Mouse (Mus musculus) embryo, embryonic 10.5 days (tissue): ENCODE results near the gene Eif3g.

Experiments used
- DNase-seq: peaks from one replicate; pipeline ENCODE4 v3.0.0-alpha.2; 2015; ENCODE audit warnings: low spot score

The Eif3g gene

DNA sequence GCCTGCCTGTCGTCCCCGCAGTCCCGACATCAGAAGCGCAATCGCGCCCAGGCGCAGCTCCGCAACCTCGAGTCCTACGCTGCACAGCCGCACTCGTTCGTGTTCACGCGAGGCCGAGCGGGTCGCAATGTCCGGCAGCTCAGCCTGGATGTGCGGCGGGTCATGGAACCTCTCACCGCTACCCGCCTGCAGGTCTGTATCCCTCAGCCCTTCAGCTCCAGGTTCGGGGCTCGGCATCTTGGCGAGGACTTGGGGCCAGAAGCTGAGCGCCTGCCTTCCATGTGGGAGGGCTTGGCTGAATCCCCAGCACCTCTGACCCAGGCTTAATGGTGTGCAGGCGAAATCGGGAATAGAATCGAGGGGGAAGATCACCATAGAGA, 10.0 kb downstream of the Eif3g start:
- no peak for DNase-seq

DNA sequence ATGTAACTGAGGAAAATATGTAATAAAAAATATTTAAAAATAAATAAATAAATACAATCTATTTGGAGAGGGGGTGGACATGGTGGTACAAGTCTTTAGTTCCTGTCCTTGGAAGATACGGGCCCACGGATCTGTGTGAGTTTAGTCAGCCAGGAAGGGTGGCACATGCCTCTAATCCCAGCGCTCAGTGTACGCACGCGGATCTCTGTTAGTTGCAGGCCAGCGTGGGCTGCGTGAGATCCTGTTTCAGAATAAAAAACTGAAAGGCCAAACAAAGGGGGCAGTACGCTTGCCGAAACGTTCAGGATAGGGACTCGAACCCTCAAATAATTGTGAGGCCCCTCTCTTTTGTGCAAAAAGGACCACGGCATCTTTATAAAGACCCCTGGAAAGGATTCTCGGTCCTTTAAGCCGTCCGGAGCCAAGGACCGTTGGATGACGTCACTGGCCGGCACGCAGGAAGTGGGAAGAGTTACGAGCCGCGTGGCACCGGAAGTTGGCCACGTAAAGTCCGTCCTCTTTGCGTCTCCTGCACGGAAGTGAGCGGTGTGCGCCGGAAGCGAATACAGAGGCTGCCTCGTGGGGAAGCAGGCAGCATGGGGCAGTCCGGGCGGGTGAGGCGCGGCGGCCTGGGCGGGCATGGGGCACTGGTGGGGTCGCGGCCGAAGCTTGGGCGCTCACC, 10.6 kb downstream of the Eif3g start, which contains the start of gene Ppan:
Gene Ppan (plus strand): TSS at position 472 of the 682 bp plus-strand sequence.
- peak; percentile 97 for DNase-seq

DNA sequence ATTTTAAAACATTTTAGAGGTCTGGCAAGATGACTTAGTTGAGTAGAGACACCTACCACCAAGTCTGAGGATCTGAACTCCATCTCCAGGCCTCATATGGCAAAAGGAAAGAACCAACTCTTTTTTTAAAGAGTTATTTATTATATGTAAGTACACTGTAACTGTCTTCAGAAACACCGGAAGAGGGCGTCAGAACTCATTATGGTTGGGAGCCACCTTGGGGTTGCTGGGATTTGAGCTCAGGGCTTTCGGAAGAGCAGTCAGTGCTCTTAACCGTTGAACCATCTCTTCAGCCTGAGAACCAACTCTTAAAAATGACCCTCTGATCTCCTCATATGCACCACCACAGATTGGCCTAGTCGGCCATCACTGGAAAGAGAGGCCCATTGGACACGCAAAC, 11.2 kb downstream of the Eif3g start:
- DNase-seq: no peak

DNA sequence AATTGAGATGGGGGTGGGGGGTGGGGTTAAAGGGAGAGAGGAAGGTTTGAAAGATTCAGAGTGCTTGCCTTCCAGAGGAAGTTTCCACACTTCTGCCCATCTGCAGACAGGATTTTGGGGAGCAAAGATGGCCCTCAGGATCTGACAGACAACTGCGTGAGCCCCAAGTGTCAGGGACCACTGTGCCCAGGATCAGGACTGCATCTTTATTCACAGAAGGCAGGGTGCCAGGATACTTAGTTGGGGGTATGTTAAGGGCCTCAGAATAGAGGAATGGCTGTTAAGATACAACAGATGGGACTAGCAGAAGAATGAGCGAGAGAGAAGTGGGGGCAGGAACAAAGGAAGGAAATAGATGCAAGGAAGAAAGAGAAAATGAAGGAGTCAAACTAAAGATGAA, 11.9 kb downstream of the Eif3g start:
- DNase-seq: no peak

DNA sequence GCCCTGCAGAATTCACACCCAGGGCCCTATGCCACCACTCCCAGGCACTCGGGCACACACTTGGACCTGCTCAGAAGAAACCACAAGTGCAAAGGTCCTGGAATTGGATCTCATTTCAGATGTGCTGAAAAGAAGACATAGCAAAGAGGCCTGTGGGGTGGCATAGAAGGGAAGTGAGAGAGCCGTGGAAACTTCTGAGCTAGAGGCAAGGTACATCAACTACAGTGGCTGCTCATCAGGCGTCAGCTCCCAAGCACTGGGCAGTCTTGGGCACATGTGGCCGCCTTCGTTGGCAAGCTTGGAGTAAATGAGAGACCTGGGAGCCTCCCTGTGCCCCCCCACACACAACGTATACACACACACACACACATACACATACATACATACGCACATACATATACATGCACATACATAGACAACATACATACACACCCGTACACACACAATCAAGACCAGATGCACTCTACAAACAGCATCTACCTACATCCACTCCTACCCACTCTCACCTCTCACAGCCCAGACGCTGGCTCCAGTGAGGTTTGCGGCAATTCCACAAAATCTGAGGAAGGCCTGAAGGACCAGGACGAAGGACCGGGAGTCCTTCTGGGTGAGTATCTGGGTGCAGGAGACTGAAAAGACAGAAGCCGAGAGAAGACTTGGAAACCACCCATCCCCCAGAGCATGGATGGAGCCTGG, 19.2 kb downstream of the Eif3g start, which contains the start of gene Angptl6:
Gene Angptl6 (minus strand): TSS at position 631 of the 696 bp plus-strand sequence.
- no peak for DNase-seq

DNA sequence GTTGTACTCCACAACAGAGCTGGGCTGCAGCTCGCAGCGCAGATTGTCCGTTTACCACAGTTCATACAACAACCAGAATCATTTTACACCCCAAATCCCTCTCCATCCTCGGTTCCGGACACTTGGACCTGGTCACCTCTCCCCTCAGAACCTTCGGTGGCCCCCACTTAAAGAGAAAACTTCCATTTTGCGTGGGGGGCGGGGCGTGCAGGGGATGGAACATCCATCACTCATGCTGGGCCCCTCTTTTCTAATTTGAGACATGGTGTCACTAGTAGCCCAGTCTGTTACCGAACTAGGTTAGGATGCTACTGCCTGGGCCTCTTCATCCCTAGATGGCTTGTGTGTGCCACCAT, 19.7 kb downstream of the Eif3g start:
- no peak for DNase-seq

DNA sequence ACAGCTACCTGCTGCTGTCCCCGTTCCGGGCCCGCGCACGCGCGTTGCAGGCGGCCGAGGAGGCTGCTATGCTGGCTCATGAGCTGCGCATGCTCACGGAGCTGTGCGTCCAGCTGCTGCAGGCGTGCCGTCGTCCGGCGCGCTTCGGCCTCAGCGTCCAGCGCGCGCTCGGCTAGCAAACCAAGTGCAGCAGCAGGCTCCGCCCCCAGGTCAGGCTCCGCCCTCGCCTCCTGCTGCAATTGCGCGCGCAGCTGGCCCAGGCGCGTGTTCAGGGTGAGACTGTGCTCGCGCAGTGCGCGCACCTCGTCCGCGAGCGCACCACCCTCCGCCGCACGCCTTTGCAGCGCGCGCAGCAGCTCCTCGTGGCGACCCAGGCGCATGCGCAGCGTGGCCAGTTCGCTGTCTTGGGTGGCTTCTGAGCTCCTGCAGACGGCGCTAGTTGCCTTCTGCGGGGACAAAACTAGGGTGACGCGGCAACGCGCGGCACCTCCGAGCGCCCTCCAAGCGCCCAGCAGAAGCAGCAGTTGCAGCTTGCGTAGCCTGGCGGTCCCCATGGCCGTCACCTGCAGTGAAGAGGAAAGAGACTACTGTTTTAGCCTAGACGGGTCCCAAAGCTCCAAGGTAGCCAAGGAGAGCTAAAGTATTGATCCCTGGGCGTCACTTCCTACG, 20.2 kb downstream of the Eif3g start:
- DNase-seq: peak; percentile 99

DNA sequence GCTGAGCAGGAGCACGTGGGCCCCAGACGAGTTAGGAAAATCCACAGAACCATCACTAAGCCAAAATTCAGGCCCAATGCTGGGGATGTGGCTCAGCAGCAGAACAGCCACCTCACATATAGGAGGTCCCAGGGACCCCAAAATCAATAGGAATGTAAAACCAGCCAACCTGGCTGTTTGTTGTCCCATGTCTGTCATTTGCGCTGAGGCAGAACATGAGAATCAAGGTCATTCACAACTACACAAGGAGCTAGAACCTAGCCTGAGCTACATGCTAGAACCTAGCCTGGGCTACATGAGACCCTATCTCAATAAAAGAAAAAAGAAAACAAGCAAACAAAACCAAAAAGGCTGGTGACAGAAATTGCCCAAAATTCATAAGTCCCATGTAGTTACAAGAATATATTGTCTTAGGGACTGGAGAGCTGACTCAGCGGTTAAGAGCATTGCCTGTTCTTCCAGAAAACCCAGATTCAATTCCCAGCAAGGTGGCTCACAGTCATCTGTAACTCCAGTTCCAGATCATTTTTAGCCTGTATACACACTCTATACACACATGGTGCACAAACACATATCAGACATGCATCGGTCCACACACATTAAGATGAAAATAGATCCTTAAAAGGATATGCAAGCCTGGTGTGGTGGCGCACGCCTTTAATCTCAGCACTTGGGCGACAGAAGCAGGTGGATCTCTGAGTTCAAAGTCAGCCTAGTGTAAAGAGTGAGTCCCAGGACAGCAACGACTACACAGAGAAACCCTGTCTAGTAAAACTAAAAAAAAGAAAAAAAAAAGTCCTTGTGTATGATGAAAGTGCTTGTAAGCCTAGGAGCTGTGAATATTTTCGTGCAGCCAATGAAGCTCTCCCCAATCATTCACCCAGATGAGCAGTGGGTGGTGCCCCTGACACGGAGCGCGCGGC, 21.0 kb downstream of the Eif3g start:
- no peak for DNase-seq

DNA sequence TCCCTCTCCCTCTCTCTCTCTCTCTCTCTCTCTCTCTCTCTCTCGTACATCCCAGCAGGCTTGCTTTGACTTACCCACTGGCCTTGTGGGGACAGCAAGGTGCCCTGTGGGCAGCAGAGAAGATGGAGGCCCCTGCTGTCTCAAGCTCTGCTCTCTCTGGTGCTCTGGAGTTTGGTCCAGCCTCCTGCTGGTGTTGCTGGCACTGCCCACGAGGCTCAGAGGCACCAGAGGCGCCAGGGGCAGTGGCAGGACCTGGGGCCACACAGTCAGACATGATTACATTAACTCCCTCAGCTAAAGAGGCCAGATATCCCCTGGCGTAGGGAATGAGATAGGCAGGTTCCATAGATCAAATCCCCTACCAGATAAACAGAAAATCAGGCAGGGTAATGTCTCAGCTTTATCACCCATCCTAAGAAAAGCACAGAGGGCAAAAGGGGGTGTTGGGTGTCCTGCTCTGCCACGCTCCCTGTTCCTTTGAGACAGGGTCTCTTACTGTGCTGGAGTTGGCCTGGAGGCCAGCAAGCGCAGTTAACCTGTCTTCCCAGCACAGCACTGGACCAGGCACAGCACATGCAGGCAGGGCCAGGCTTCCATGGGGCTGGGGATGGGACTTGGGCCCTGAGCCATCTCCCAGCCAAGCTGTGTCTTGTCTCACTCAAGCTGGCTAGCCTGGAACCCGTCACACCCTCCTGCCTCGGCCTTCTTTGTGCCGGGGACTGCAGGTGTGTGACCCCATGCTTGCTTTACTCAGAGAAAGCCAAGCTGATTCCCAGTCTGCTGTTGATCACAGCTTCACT, 21.9 kb downstream of the Eif3g start:
- no peak for DNase-seq

DNA sequence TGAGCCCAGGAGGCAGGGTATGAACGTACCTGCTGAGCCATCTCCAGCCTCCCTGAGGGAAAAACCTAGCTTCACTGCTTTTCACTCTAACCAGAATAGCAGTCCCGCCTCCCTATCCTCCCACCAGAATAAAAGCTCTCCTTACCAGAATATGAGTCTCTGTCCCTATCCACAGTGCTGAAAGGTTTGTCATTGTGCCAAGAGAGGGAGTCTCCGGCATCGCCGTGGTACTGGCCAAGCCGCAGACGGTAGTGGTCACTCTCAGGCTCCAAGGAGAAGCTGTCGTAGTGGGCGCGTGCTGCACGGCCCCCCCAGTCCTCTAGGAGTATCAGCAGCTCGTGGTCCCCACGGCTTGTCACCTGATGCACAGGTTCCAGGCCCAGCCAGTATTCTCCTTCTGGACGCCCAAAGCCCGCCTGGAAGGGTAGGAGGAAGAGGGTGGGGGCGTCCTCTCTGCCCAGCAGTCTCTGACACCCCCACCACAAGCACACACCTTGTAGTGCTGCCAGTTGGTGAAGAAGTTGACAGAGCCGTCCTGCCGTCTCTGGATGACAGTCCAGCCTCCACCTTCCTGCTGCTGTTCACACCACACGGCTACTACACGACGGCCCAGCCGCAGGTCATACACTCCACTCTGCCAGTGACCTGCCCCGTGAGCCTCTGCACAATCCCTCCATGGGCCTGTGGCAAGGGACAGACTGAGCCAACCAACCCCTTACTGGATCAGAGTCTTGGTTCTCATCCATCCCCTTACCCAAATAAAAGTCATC, 23.2 kb downstream of the Eif3g start:
- peak; percentile 32 for DNase-seq

DNA sequence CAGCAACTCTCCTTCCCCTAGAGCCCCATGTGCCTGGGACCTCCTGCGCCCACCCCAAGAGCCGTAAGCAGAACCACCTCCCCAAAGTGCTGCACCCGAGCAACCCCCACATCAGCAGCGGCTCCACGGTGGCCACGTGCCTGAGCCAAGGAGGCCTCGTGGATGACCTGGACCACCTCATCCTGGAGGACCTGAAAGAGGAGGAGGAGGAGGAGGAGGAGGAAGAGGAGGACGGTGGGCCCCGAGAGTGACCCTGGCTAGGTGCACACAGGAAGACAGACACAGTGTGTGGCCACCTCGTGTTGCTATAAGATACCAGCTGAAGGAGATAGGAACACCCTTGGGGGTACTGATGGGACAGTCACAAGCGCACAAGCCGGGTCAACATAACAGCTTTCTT, 24.9 kb downstream of the Eif3g start:
- DNase-seq: no peak

DNA sequence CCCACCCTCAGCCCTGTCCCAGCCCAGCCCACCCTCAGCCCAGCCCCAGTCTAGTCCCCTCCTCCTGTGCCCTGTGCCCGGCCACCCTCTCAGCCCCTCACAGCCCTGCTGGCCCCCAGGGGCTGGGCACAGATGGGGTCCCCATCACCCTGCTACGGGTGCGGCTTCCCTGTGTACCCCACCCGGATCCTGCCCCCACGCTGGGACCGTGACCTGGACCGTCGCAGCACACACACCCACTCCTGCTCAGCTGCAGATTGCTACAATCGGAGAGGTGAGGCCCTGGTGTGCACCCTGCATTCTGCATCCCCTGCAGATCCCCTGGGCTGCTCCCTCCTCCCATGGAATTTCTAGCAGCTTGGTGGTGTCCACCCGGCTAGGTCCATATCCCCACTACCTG, 25.4 kb downstream of the Eif3g start:
- DNase-seq: no peak

DNA sequence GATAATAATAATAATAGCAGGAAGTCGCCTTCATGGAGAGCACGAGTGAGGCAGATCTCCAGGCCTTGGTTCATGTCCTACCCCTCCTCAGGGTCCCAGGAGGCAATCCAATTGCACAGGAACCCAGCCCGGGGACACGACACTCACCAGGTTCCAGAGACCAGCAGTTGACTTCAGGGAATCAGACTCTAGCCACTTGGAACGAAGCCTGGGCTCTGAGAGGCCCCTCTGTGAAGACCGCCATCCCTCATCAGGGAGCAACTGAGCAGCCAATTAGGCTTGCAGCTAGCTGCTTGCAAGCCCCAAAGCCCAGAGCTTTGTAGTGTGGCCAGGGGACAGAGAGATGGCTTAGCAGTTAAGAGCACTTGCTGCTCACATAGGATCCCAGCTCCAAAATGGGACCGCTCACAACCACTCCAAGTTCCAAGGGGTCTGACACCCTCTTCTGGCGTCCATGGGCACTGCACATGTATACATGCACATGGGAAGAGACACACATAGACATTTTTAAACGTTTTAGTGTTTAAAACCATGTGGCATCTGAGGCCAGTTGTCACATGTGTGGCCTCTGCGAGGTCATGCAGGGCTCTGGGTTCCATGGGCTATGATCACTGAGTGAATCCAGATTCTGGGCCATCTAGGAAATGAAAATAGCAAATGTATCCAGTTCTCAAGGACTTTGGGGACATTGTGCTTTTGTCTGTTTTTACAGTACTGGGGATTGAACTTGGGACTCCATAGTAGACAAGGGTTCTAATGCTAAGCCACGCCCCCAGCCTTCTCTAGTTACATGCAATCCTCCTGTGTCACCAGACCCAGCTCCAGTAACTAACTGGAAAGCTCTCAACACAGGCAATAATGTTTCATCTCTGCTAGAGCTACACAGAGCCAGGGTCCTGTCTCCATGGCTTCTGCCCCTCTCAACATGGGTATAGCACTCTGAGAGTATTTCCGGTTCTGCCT, 27.9 kb downstream of the Eif3g start:
- DNase-seq: no peak

DNA sequence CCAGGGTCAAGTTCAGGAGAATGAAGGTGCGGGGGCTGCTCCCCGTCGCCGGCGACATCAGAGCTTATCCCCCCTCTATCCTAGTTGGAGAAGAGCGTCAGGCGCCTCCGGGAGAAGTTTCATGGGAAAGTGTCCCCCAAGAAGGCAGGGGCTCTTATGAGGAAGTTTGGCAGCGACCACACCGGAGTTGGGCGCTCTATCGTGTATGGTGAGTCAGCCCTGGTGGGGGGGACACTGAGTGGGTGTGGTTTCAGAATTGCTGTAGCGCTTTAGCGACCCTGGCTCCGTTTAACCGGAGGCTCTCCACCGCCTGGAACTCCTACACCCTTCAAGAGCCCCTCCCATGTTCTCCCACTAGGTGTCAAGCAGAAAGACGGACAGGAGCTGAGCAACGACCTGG, 29.2 kb downstream of the Eif3g start:
- DNase-seq: no peak

DNA sequence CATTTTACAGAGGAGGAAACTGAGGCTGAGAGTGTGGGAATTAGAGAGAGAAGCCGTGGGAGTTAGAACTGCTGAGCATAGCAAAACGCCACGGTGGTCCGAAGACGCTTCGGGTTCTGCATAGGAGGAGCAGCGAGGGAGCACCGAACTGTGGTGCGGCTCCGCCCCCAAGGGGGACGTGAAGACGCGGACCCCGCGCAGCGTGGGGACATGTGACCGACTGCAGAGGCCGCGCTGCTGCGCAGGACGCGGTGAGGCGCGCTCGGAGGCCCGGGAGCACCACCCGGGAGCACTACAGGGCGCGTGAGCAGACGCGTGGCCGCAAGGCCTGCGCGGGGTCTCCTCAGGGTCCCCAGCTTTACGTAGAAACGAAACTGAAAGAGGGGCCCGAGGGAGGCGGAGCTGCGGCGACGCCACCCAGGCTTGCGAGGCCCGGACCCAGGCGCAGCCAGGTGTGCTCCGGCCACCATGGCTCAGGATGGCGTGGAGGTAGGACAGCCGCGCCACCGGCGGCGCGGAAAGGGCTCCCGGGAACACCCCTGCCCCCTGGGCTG, 29.9 kb downstream of the Eif3g start, which contains the start of gene A230050P20Rik:
Gene A230050P20Rik (plus strand): TSS at position 195 of the 554 bp plus-strand sequence.
- no peak for DNase-seq

DNA sequence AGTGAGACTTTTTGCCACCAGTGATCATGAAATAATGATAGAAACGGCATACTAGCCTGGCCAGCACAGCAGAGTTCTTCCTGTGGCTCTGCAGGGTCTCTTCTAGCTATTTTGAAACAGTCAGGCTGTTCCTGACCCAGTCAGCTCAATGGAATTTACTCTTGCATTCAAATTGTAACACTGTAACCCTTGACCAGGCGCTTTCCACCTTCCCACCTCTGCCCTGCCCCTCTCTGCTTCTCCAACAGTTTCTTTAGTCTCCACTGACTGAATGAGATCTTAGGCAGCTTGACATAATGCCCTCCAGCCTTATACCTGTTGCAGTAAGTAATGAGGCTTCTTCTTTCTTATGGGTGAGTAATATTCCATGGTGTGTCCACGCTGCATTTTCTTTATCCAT, 31.5 kb downstream of the Eif3g start:
- no peak for DNase-seq

DNA sequence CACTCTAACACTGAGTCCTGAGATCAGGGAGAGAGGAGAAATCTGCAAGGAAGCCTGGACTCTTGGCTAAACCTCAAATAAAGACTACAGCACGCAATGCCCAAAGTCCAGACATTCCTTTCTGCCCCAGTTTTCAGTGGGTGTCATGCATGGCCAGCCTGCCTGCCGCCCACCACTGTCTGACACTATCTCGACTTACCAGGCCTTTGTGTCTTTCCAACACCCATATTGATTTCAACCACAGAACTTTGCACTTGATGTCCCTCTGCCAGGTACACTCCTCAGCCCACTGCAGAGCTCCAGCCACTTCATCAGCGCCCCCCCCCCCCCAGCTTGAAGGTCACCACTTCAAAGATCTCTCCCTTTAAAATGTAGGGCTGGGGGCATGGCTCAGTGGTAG, 36.2 kb downstream of the Eif3g start:
- no peak for DNase-seq

DNA sequence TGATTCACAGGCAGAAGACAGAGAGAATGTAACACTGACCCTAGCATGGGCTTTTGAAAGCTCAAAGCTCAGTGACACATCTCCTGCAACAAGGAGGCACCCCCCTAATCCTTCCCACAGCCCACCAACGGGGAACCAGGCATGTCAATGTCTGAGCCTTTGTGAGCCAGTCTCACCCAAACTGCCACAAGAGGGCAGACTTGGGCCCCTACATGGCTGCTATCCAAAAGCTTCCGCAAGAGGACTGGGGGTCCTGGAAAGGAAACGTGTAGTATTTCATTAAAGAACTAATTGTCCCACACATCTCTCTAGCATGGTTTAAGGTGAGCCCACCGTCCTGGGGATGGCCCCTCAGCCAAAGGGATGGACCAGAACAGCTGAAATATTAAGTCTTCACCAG, 36.6 kb downstream of the Eif3g start:
- peak; percentile 68 for DNase-seq

DNA sequence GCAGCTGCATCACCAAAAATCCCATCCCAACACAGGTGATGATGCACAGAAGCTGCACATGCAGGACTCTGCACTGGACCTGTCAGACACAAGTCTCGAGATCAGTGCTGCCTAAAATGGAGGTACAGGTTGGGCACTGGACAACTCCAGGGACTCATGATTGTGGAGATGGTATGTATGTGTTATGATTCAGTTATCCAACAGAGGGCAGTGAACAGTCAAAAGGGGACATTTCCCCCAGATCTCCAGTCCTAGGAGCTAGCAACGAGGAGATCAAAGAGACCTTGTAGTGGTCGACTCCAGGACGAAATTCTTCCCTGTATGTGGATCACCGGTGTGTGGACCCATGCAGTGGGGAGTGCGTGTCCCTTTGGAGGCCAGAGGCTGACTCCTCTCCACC, 38.5 kb downstream of the Eif3g start:
- DNase-seq: no peak
